Comparison of ENCODE assay signal across 14 mouse cellular contexts in genomic region chr4:149800172-149800464, GRCm38 (mm10). TPM values are rescaled to one million over a fixed set of nuclear protein-coding genes. Genes with fewer than 3 reads are reported as not detected.
DNase-seq lines count a peak whose midpoint lies in the region; ATAC-seq lines count a peak whose summit lies in the region.
"Had no signal": no experiment of that assay in that cellular context is flagged by ENCODE, and none has a peak within 500 bp of the region (broad histone marks: within the 10 kb centered on the region; RNA-seq: fewer than 3 reads in every experiment).

No protein-coding gene starts in this region.

- no peak overlapping the region for H3K4me3 ChIP-seq in kidney, embryonic 15.5 days (replicated peaks)
- H3K4me3 ChIP-seq: midbrain, embryonic 15.5 days; neural tube, embryonic 12.5 days had no signal

- peak overlapping the region; percentile 45; the same call in 1 of the 2 replicates for H3K27ac ChIP-seq in kidney, embryonic 15.5 days
- H3K27ac ChIP-seq: midbrain, embryonic 15.5 days; neural tube, embryonic 12.5 days had no signal

- peaks cover 44% of the 10 kb centered on the region for H3K4me1 ChIP-seq in kidney, embryonic 15.5 days

- no peaks in the 10 kb centered on the region for H3K9me3 ChIP-seq in kidney, embryonic 15.5 days (replicated peaks)
- H3K9me3 ChIP-seq: midbrain, embryonic 15.5 days; neural tube, embryonic 12.5 days had no signal

- no peak overlapping the region for H3K9ac ChIP-seq in kidney, embryonic 15.5 days
- H3K9ac ChIP-seq: midbrain, embryonic 15.5 days; neural tube, embryonic 12.5 days had no signal

- no peaks in the 10 kb centered on the region for H3K27me3 ChIP-seq in kidney, embryonic 15.5 days
- H3K27me3 ChIP-seq: neural tube, embryonic 12.5 days had no signal

- H3K36me3 ChIP-seq in kidney, embryonic 15.5 days = no peaks in the 10 kb centered on the region
- H3K36me3 ChIP-seq: midbrain, embryonic 15.5 days; neural tube, embryonic 12.5 days had no signal

- no peak for DNase-seq in kidney, adult 9 months
- DNase-seq in 416B (ENCODE audit: low read depth) (peak; percentile 73), MN1 (ENCODE audit: low spot score) (peak; percentile 26), liver (peak; percentile 29)
- DNase-seq in left cerebral cortex, postnatal 10 days (ENCODE audit: extremely low spot score in 1 of 2, low spot score in 2 of 2) = no peak
- DNase-seq in spleen, postnatal 10 days (ENCODE audit: low spot score in 2 of 2) = no peak
- DNase-seq: cerebellum, adult 9-11 months; kidney, adult 18-20 months; lung, postnatal 14 days; thymus, postnatal 25 days had no signal

- no peak for ATAC-seq in kidney, embryonic 15.5 days (replicated peaks; ENCODE audit: low FRiP score)
- ATAC-seq in monocyte, adult 5-6 weeks (replicated peaks; ENCODE audit: insufficient number of reproducible peaks, low FRiP score, low TSS enrichment, poor library complexity, severe bottlenecking) = no peak
- ATAC-seq: midbrain, embryonic 15.5 days had no signal

- intact Hi-C loops in left cerebral cortex, postnatal 10 days (cut with DNase I) = no loop called here

- 82% methylated on average over 6 of the region's 6 CpGs for WGBS in kidney, embryonic 15.5 days

- no peak overlapping the region for H3K4me2 ChIP-seq in kidney, embryonic 15.5 days
- H3K4me2 ChIP-seq: midbrain, embryonic 15.5 days; neural tube, embryonic 12.5 days had no signal

RNA-seq across cellular contexts. Expression of gene Slc25a33, which starts 26.0 kb away (rescaled TPM):
- 14.2 and 16.0 TPM in 2 replicates for polyA plus RNA-seq in kidney, embryonic 15.5 days (2015; fragmentation: Nextera tagmentation; extraction: Ambion mirVana)
- total RNA-seq in left cerebral cortex, postnatal 10 days (2021) = 10 to 100 TPM; 29.2 to 32.7 TPM
- total RNA-seq in monocyte, adult 5-6 weeks (2017) = 9.8 to 16.9 TPM (median 13.1 TPM) in 3 replicates

Comparison
In these comparisons a context has a peak if more than half of its experiments do, and no peak if none do; other contexts are left out.
1. DNase-seq: peak in 416B (single experiment), MN1 (single experiment) and liver (single experiment); none in kidney, adult 9 months (single experiment), left cerebral cortex, postnatal 10 days (0 of 2) and spleen, postnatal 10 days (0 of 2).